Mouse (Mus musculus): ENCODE measurements around the gene Rabep2. TPM values are rescaled to one million over a fixed set of nuclear protein-coding genes. Genes with fewer than 3 reads are reported as not detected.

The Rabep2 gene
- polyA plus RNA-seq, 3 experiments from 2014 or later = 37.8 to 39.6 (median 38.1) TPM

DNA sequence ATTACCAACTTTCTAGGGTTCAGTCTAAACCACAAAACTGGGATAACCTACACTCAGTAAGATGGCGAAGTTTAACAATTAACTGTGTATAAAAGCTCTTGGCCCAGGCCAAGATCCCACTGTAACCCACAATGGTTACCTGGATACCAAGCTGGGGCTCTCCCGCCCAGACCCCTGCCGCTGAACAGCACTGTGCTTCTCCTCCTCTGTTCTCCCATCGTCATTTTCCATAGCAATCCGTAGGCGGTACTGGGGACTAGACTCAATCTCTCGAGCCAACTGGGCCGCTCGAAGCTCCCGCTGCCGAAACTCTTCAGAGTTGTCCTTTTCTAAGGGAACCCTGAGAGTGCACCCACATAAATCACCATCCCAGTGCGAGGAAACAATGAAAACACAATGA, 69.4 kb downstream of the Rabep2 start:
- no peak for ATAC-seq

Other genes starting within 250 kb of the Rabep2 start
- 100 to 1,000 TPM in 2 of 3 experiments, 10 to 100 TPM in 1; 66.7 to 148 (median 128) TPM for gene Xpo6, start 228.3 kb upstream of the Rabep2 start, polyA plus RNA-seq (2017; shearing (Covaris generic))
- gene Sbk1, start 156.1 kb upstream of the Rabep2 start, polyA plus RNA-seq (2017; shearing (Covaris generic)) = 1 to 10 TPM; 2.1 to 4.2 (median 2.6) TPM
- 1,000 to 10,000 TPM in 1 of 3 experiments, 100 to 1,000 TPM in 2; 875 to 1,118 (median 889) TPM for gene Lat, start 59.2 kb upstream of the Rabep2 start, polyA plus RNA-seq (2017; shearing (Covaris generic))
- gene Spns1, start 51.3 kb upstream of the Rabep2 start, polyA plus RNA-seq (2017; shearing (Covaris generic)) = 10 to 100 TPM; 31.3 to 43.0 (median 38.4) TPM
- 1 to 10 TPM; 2.7 to 3.8 (median 3.3) TPM for gene Nfatc2ip, start 32.0 kb upstream of the Rabep2 start, polyA plus RNA-seq (2017; shearing (Covaris generic))
- 1 to 10 TPM in 2 of 3 experiments, under 1 TPM in 1; 0.87 to 6.5 (median 6.0) TPM for gene Cd19, start 13.9 kb upstream of the Rabep2 start, polyA plus RNA-seq (2017; shearing (Covaris generic))
- gene Atp2a1, start 34.3 kb downstream of the Rabep2 start, polyA plus RNA-seq (2017; shearing (Covaris generic)) = under 1 TPM; 0.16 to 0.49 (median 0.29) TPM
- gene Sh2b1, start 46.7 kb downstream of the Rabep2 start, polyA plus RNA-seq (2017; shearing (Covaris generic)) = 10 to 100 TPM; 12.6 to 18.9 (median 13.3) TPM
- 10 to 100 TPM; 65.5 to 83.5 (median 69.4) TPM for gene Tufm, start 58.6 kb downstream of the Rabep2 start, polyA plus RNA-seq (2017; shearing (Covaris generic))
- gene Atxn2l, start 74.7 kb downstream of the Rabep2 start, polyA plus RNA-seq (2017; shearing (Covaris generic)) = 10 to 100 TPM; 13.4 to 16.4 (median 14.8) TPM
- gene Eif3c, start 137.7 kb downstream of the Rabep2 start, polyA plus RNA-seq (2017; shearing (Covaris generic)) = 100 to 1,000 TPM; 219 to 232 (median 230) TPM
- gene Apobr, start 156.2 kb downstream of the Rabep2 start, polyA plus RNA-seq (2017; shearing (Covaris generic)) = 1 to 10 TPM in 1 of 3 experiments, under 1 TPM in 1, not detected in 1; 0.23 to 2.3 TPM
- 10 to 100 TPM; 25.2 to 57.9 (median 51.4) TPM for gene Cln3, start 157.1 kb downstream of the Rabep2 start, polyA plus RNA-seq (2017; shearing (Covaris generic))
- not detected for gene Il27, start 166.2 kb downstream of the Rabep2 start, polyA plus RNA-seq (2017; shearing (Covaris generic))
- 1 to 10 TPM in 1 of 3 experiments, not detected in 2; 2.2 TPM for gene Nupr1, start 202.1 kb downstream of the Rabep2 start, polyA plus RNA-seq (2017; shearing (Covaris generic))
- gene Sgf29, start 220.6 kb downstream of the Rabep2 start, polyA plus RNA-seq (2017; shearing (Covaris generic)) = 100 to 1,000 TPM in 1 of 3 experiments, 10 to 100 TPM in 2; 46.5 to 103 (median 70.1) TPM
- gene Sult1a1, start 247.7 kb downstream of the Rabep2 start, polyA plus RNA-seq (2017; shearing (Covaris generic)) = under 1 TPM in 1 of 3 experiments, not detected in 2; 0.65 TPM

Data from inflammation-experienced regulatory T-cells, adult 6 months (primary cell).